Mouse (Mus musculus): ENCODE data around the gene Cacna2d3. TPM values are rescaled to one million over a fixed set of nuclear protein-coding genes. Genes with fewer than 3 reads are reported as not detected.

Cacna2d3 gene
- polyA plus RNA-seq, 1 experiment from 2014 or later: 19.1 TPM

DNA sequence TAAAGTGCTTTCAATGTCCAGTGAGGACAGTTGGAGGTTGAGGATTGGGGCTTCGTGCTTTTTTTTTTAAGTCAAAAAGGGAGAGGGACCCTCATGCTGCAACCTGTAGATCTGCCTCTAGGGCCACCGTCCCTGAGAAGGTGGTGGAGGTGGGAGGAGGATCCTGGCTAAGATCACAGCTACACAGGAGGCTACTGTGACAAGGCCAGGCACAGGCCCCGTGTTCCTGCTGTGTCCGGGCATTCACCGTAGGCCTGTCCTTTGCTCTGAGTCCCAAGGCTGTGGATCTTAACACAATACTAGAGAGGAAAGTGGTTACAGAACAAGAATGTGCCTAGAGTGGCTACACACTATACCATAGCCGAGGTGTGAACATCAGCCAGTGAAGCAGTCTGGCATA is 696.3 kb downstream of the Cacna2d3 start:
- Histone ChIP-seq H3K4me3 (ENCODE audit: low read depth, low read length) (no peak overlapping the region), H3K36me3 (ENCODE audit: control insufficient read depth, insufficient read depth, low read length) (no peaks in the 10 kb centered on the region), H3K27ac (ENCODE audit: low read depth, low read length) (no peak overlapping the region), H3K9me3 (ENCODE audit: control insufficient read depth, low read length) (no peaks in the 10 kb centered on the region), H3K27me3 (ENCODE audit: control insufficient read depth, insufficient read depth, low read length) (no peaks in the 10 kb centered on the region), H3K9ac (ENCODE audit: low read length) (no peak overlapping the region), H3K4me1 (ENCODE audit: control insufficient read depth, insufficient read depth, low read length) (0 out of 2 replicates have a peak, but pooled peaks cover 3% of the 10 kb centered on the region), H3K4me2 (ENCODE audit: low read depth) (no peak overlapping the region)
- no peak for ATAC-seq (ENCODE audit: insufficient read depth, low FRiP score, low TSS enrichment)
- 81% methylated on average over 6 of the region's 6 CpGs for WGBS
- DNase-seq (ENCODE audit: low spot score): no peak

- no peaks in the 10 kb centered on the region for H3K9me3 ChIP-seq (ENCODE audit: control insufficient read depth, low read length)
- no peaks in the 10 kb centered on the region for H3K36me3 ChIP-seq (ENCODE audit: control insufficient read depth, insufficient read depth, low read length)
- H3K27me3 ChIP-seq (ENCODE audit: control insufficient read depth, insufficient read depth, low read length): no peaks in the 10 kb centered on the region
- no peak overlapping the region for H3K4me3 ChIP-seq (ENCODE audit: low read depth, low read length)
- H3K4me1 ChIP-seq (ENCODE audit: control insufficient read depth, insufficient read depth, low read length): no peaks in the 10 kb centered on the region
- 96% methylated on average over 4 of the region's 4 CpGs for WGBS
- no peak overlapping the region for H3K27ac ChIP-seq (ENCODE audit: low read depth, low read length)
- ATAC-seq (ENCODE audit: insufficient read depth, low FRiP score, low TSS enrichment): no peak
- no peak for DNase-seq (ENCODE audit: low spot score)
- no peak overlapping the region for H3K9ac ChIP-seq (ENCODE audit: low read length)
- H3K4me2 ChIP-seq (ENCODE audit: low read depth): no peak overlapping the region
Observed at GRCm38 (mm10) chr14:29023246-29023645, 698.4 kb downstream of the Cacna2d3 start.

DNA sequence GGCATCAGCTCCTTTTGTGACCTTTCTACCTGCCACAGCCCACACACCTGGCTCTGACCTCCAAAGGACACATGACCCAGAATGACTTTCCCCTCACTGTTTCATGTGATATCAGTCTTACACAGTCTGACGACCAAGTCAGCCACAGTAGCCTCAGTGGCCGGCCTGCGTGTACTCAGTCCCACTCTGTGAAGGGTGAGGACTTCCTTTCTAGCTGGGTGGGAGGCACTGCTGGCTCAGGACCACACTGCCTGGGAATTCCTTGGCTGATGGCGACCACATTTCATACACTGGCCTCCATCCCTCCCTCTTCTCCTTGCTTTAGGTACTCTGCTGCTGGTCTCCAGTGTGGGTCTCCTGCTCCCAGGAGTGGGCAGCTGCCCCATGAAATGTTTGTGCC is 700.4 kb downstream of the Cacna2d3 start:
- ATAC-seq (ENCODE audit: insufficient read depth, low FRiP score, low TSS enrichment) (no peak), DNase-seq (ENCODE audit: low spot score) (no peak)
- no peaks in the 10 kb centered on the region for H3K4me1 ChIP-seq (ENCODE audit: control insufficient read depth, insufficient read depth, low read length)
- H3K9me3 ChIP-seq (ENCODE audit: control insufficient read depth, low read length): no peaks in the 10 kb centered on the region
- no peak overlapping the region for H3K9ac ChIP-seq (ENCODE audit: low read length)
- no peak overlapping the region for H3K4me3 ChIP-seq (ENCODE audit: low read depth, low read length)
- no peak overlapping the region for H3K4me2 ChIP-seq (ENCODE audit: low read depth)
- H3K36me3 ChIP-seq (ENCODE audit: control insufficient read depth, insufficient read depth, low read length): no peaks in the 10 kb centered on the region
- H3K27ac ChIP-seq (ENCODE audit: low read depth, low read length): no peak overlapping the region
- WGBS: 89% methylated on average over 4 of the region's 4 CpGs
- no peaks in the 10 kb centered on the region for H3K27me3 ChIP-seq (ENCODE audit: control insufficient read depth, insufficient read depth, low read length)

GRCm38 (mm10) chr14:29018316-29019000 is 703.2 kb downstream of the Cacna2d3 start:
- Histone ChIP-seq H3K9me3 (ENCODE audit: control insufficient read depth, low read length) (no peaks in the 10 kb centered on the region), H3K4me3 (ENCODE audit: low read depth, low read length) (no peak overlapping the region), H3K4me1 (ENCODE audit: control insufficient read depth, insufficient read depth, low read length) (no peaks in the 10 kb centered on the region), H3K4me2 (ENCODE audit: low read depth) (no peak overlapping the region), H3K36me3 (ENCODE audit: control insufficient read depth, insufficient read depth, low read length) (no peaks in the 10 kb centered on the region), H3K27me3 (ENCODE audit: control insufficient read depth, insufficient read depth, low read length) (no peaks in the 10 kb centered on the region), H3K9ac (ENCODE audit: low read length) (no peak overlapping the region), H3K27ac (ENCODE audit: low read depth, low read length) (no peak overlapping the region)
- 51% methylated on average over 7 of the region's 7 CpGs for WGBS
- ATAC-seq (ENCODE audit: insufficient read depth, low FRiP score, low TSS enrichment) (no peak), DNase-seq (ENCODE audit: low spot score) (no peak)

GRCm38 (mm10) chr14:29017883-29018282 is 703.8 kb downstream of the Cacna2d3 start, which contains the start of gene Lrtm1:
Gene Lrtm1 (plus strand): TSS chr14:29018208.
- peak; percentile 39 for DNase-seq (ENCODE audit: low spot score)
- no peaks in the 10 kb centered on the region for H3K4me1 ChIP-seq (ENCODE audit: control insufficient read depth, insufficient read depth, low read length)
- ATAC-seq (ENCODE audit: insufficient read depth, low FRiP score, low TSS enrichment): no peak

DNA sequence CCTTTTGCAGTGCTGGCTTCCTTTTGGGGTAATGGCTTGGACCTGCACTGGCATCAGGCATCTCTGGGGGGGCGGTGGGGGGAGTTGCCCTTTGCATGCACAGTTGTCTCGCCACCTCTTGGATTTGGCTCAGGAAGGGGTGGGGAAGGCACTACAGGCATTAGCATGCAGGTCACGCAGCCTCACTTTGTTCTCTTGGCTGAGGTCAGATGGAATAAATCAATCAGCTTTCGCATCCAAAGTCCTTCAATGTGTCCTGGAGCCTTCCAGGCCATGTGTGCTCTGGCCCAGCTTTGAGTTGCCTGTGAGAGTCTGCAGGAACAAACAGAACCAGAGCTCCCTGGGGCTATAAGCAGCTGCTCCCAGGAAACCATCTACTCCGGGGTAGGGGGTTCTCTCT is 705.8 kb downstream of the Cacna2d3 start:
- Histone ChIP-seq H3K27me3 (ENCODE audit: control insufficient read depth, insufficient read depth, low read length) (no peaks in the 10 kb centered on the region), H3K9ac (ENCODE audit: low read length) (no peak overlapping the region), H3K27ac (ENCODE audit: low read depth, low read length) (no peak overlapping the region), H3K4me3 (ENCODE audit: low read depth, low read length) (no peak overlapping the region), H3K4me2 (ENCODE audit: low read depth) (no peak overlapping the region), H3K9me3 (ENCODE audit: control insufficient read depth, low read length) (no peaks in the 10 kb centered on the region), H3K36me3 (ENCODE audit: control insufficient read depth, insufficient read depth, low read length) (no peaks in the 10 kb centered on the region), H3K4me1 (ENCODE audit: control insufficient read depth, insufficient read depth, low read length) (no peaks in the 10 kb centered on the region)
- ATAC-seq (ENCODE audit: insufficient read depth, low FRiP score, low TSS enrichment) (0 out of 2 replicates have a peak, but pooled peaks have one; percentile 31), DNase-seq (ENCODE audit: low spot score) (peak; percentile 75)
- WGBS: 18% methylated on average over 5 of the region's 5 CpGs

More at GRCm38 (mm10) chr14:29017883-29018282, 703.8 kb downstream of the Cacna2d3 start, which contains the start of gene Lrtm1:
- no peak within 1 kb of the TSS for H3K27ac ChIP-seq (ENCODE audit: low read depth, low read length)
- no peaks in the 10 kb centered on the region for H3K36me3 ChIP-seq (ENCODE audit: control insufficient read depth, insufficient read depth, low read length)
- H3K9ac ChIP-seq (ENCODE audit: low read length): no peak within 1 kb of the TSS
- no peak within 1 kb of the TSS for H3K4me2 ChIP-seq (ENCODE audit: low read depth)
- H3K4me3 ChIP-seq (ENCODE audit: low read depth, low read length): no peak within 1 kb of the TSS
- H3K9me3 ChIP-seq (ENCODE audit: control insufficient read depth, low read length): no peaks in the 10 kb centered on the region
- H3K27me3 ChIP-seq (ENCODE audit: control insufficient read depth, insufficient read depth, low read length): no peaks in the 10 kb centered on the region
- 17% methylated on average over 5 of the region's 5 CpGs for WGBS

- no peak for DNase-seq (ENCODE audit: low spot score)
- no peak overlapping the region for H3K27ac ChIP-seq (ENCODE audit: low read depth, low read length)
- no peaks in the 10 kb centered on the region for H3K4me1 ChIP-seq (ENCODE audit: control insufficient read depth, insufficient read depth, low read length)
- no peak overlapping the region for H3K4me3 ChIP-seq (ENCODE audit: low read depth, low read length)
- 89% methylated on average over 2 of the region's 2 CpGs for WGBS
- no peak for ATAC-seq (ENCODE audit: insufficient read depth, low FRiP score, low TSS enrichment)
- H3K9ac ChIP-seq (ENCODE audit: low read length): no peak overlapping the region
- no peaks in the 10 kb centered on the region for H3K9me3 ChIP-seq (ENCODE audit: control insufficient read depth, low read length)
- H3K36me3 ChIP-seq (ENCODE audit: control insufficient read depth, insufficient read depth, low read length): no peaks in the 10 kb centered on the region
- no peaks in the 10 kb centered on the region for H3K27me3 ChIP-seq (ENCODE audit: control insufficient read depth, insufficient read depth, low read length)
- H3K4me2 ChIP-seq (ENCODE audit: low read depth): no peak overlapping the region
Observed at GRCm38 (mm10) chr14:29014680-29015079, 707.0 kb downstream of the Cacna2d3 start.

DNA sequence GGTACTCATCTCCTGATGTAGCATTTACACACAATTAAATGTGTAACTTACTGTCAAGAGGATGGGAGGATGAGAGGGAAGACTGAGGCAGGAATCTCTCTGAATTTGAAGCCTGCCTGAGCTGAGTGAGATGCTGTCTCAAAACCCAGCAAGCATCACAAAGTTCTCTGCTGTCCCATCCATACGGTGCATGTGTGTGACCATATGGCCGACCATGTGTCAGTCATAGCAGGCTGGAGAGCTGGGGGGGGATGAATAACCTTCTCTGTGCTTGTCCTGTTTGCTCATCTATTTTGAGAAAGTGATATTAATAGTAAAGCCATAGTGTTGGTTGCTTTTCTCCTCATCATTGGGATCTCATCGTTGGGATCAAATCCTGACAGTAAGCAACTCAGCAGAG is 708.5 kb downstream of the Cacna2d3 start:
- no peaks in the 10 kb centered on the region for H3K4me1 ChIP-seq (ENCODE audit: control insufficient read depth, insufficient read depth, low read length)
- ATAC-seq (ENCODE audit: insufficient read depth, low FRiP score, low TSS enrichment): no peak
- 89% methylated on average over 3 of the region's 3 CpGs for WGBS

GRCm38 (mm10) chr14:29009644-29010043 is 712.0 kb downstream of the Cacna2d3 start:
- H3K4me3 ChIP-seq (ENCODE audit: low read depth, low read length): no peak overlapping the region
- DNase-seq (ENCODE audit: low spot score) (no peak), ATAC-seq (ENCODE audit: insufficient read depth, low FRiP score, low TSS enrichment) (no peak)
- no peaks in the 10 kb centered on the region for H3K9me3 ChIP-seq (ENCODE audit: control insufficient read depth, low read length)
- H3K27me3 ChIP-seq (ENCODE audit: control insufficient read depth, insufficient read depth, low read length): no peaks in the 10 kb centered on the region
- H3K4me2 ChIP-seq (ENCODE audit: low read depth): no peak overlapping the region
- no peaks in the 10 kb centered on the region for H3K4me1 ChIP-seq (ENCODE audit: control insufficient read depth, insufficient read depth, low read length)
- WGBS: 94% methylated on average over 4 of the region's 4 CpGs
- H3K36me3 ChIP-seq (ENCODE audit: control insufficient read depth, insufficient read depth, low read length): no peaks in the 10 kb centered on the region
- no peak overlapping the region for H3K27ac ChIP-seq (ENCODE audit: low read depth, low read length)
- no peak overlapping the region for H3K9ac ChIP-seq (ENCODE audit: low read length)

More for the DNA sequence above, 708.5 kb downstream of the Cacna2d3 start:
- Histone ChIP-seq H3K36me3 (ENCODE audit: control insufficient read depth, insufficient read depth, low read length) (no peaks in the 10 kb centered on the region), H3K9ac (ENCODE audit: low read length) (no peak overlapping the region), H3K27me3 (ENCODE audit: control insufficient read depth, insufficient read depth, low read length) (no peaks in the 10 kb centered on the region), H3K27ac (ENCODE audit: low read depth, low read length) (no peak overlapping the region), H3K9me3 (ENCODE audit: control insufficient read depth, low read length) (no peaks in the 10 kb centered on the region), H3K4me2 (ENCODE audit: low read depth) (no peak overlapping the region), H3K4me3 (ENCODE audit: low read depth, low read length) (no peak overlapping the region)
- DNase-seq (ENCODE audit: low spot score): no peak

Measured in neural tube, embryonic 11.5 days (tissue).